In the genomic region with DNA sequence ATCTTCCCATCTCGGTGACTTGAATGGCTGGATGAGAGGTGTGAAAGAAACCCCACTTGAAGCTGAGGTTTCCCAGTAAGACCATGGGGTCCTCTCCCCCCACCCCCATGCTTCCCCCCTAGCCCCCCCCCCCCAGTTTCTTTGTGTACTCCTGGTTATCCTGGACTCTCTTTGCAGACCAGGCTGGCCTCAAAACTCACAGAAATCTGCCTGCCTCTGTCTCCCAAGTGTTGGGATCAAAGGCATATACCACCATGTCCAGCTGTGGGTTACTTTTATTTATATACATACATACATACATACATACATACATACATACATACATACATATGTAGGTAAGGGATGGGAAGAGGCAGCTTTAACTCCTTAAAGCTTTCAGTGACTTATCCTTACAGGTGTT, we compare ENCODE assay signal across 7 mouse cellular contexts. TPM values are rescaled to one million over a fixed set of nuclear protein-coding genes. Genes with fewer than 3 reads are reported as not detected.
DNase-seq lines count a peak whose midpoint lies in the region; ATAC-seq and TF ChIP-seq lines count a peak whose summit lies in the region.

No protein-coding gene starts in this region.

- DNase-seq in lung, embryonic 14.5 days: no peak
- DNase-seq in lung, postnatal 4 days: no peak
- DNase-seq in layer of hippocampus, adult 11-12 months (ENCODE audit: low spot score): no peak

- H3K9me3 ChIP-seq in lung, embryonic 14.5 days (ENCODE audit: low read depth, low read length): no peaks in the 10 kb centered on the region
- no peaks in the 10 kb centered on the region for H3K9me3 ChIP-seq in forebrain, embryonic 13.5 days (replicated peaks)
- H3K9me3 ChIP-seq in limb, embryonic 13.5 days: no peaks in the 10 kb centered on the region
- H3K9me3 ChIP-seq in stomach, embryonic 15.5 days: no peaks in the 10 kb centered on the region

- H3K4me2 ChIP-seq in lung, embryonic 14.5 days: peak overlapping the region; percentile 85
- H3K4me2 ChIP-seq in forebrain, embryonic 13.5 days: peak overlapping the region; percentile 79
- H3K4me2 ChIP-seq in limb, embryonic 13.5 days (replicated peaks): peak overlapping the region; percentile 88
- peak overlapping the region; percentile 66 for H3K4me2 ChIP-seq in stomach, embryonic 15.5 days

- H3K9ac ChIP-seq in lung, embryonic 14.5 days: peak overlapping the region; percentile 93
- peak overlapping the region; percentile 100 for H3K9ac ChIP-seq in forebrain, embryonic 13.5 days
- peak overlapping the region; percentile 99 for H3K9ac ChIP-seq in limb, embryonic 13.5 days
- H3K9ac ChIP-seq in stomach, embryonic 15.5 days: 0 out of 2 replicates have a peak overlapping the region, but pooled peaks have one; percentile 97

- peaks cover 23% of the 10 kb centered on the region for H3K4me1 ChIP-seq in lung, embryonic 14.5 days (ENCODE audit: insufficient read depth)
- H3K4me1 ChIP-seq in forebrain, embryonic 13.5 days: peaks cover 70% of the 10 kb centered on the region
- H3K4me1 ChIP-seq in limb, embryonic 13.5 days: peaks cover 64% of the 10 kb centered on the region
- peaks cover 63% of the 10 kb centered on the region for H3K4me1 ChIP-seq in stomach, embryonic 15.5 days

- H3K27me3 ChIP-seq in lung, embryonic 14.5 days (ENCODE audit: insufficient read depth, low read length): no peaks in the 10 kb centered on the region
- H3K27me3 ChIP-seq in forebrain, embryonic 13.5 days: no peaks in the 10 kb centered on the region
- no peaks in the 10 kb centered on the region for H3K27me3 ChIP-seq in limb, embryonic 13.5 days
- no peaks in the 10 kb centered on the region for H3K27me3 ChIP-seq in stomach, embryonic 15.5 days (replicated peaks)

- H3K27ac ChIP-seq in lung, embryonic 14.5 days (ENCODE audit: low read depth): no peak overlapping the region
- H3K27ac ChIP-seq in forebrain, embryonic 13.5 days: peak overlapping the region; percentile 99; the same call in 1 of the 2 replicates
- H3K27ac ChIP-seq in limb, embryonic 13.5 days: no peak overlapping the region
- H3K27ac ChIP-seq in stomach, embryonic 15.5 days: no peak overlapping the region

- TF ChIP-seq CTCF in lung, embryonic 14.5 days (IDR thresholded peaks at IDR 0.05; ENCODE audit: low read depth): no peak

- no peak for ATAC-seq in lung, embryonic 14.5 days (ENCODE audit: insufficient read depth)
- ATAC-seq in forebrain, embryonic 13.5 days: no peak
- no peak for ATAC-seq in limb, embryonic 13.5 days (ENCODE audit: low FRiP score, low read depth)
- no peak for ATAC-seq in stomach, embryonic 15.5 days (ENCODE audit: insufficient read depth, low FRiP score, low read depth)
- ATAC-seq in monocyte, adult 5-6 weeks (replicated peaks; ENCODE audit: insufficient number of reproducible peaks, low FRiP score, low TSS enrichment, poor library complexity, severe bottlenecking): no peak

- H3K4me3 ChIP-seq in lung, embryonic 14.5 days (ENCODE audit: low read depth, low read length): peak overlapping the region; percentile 71
- H3K4me3 ChIP-seq in forebrain, embryonic 13.5 days: peak overlapping the region; percentile 90
- H3K4me3 ChIP-seq in limb, embryonic 13.5 days: peak overlapping the region; percentile 84
- peak overlapping the region; percentile 86 for H3K4me3 ChIP-seq in stomach, embryonic 15.5 days (replicated peaks)

- H3K36me3 ChIP-seq in lung, embryonic 14.5 days (ENCODE audit: insufficient read depth): peaks cover 35% of the 10 kb centered on the region
- peaks cover 33% of the 10 kb centered on the region for H3K36me3 ChIP-seq in forebrain, embryonic 13.5 days (ENCODE audit: poor library complexity, severe bottlenecking)
- peaks cover 32% of the 10 kb centered on the region for H3K36me3 ChIP-seq in limb, embryonic 13.5 days
- peaks cover 27% of the 10 kb centered on the region for H3K36me3 ChIP-seq in stomach, embryonic 15.5 days

- 38% methylated on average over 1 of the region's 1 CpGs for WGBS in lung, embryonic 14.5 days
- WGBS in forebrain, embryonic 13.5 days: 53% methylated on average over 1 of the region's 1 CpGs
- WGBS in limb, embryonic 13.5 days: 71% methylated on average over 1 of the region's 1 CpGs
- WGBS in stomach, embryonic 15.5 days: 41% methylated on average over 1 of the region's 1 CpGs

RNA-seq across cellular contexts. Expression of a gene that starts 3.3 kb away (rescaled TPM):
- polyA plus RNA-seq in lung, embryonic 14.5 days (2014; fragmentation: Nextera tagmentation; extraction: Ambion mirVana): 71.8 and 71.9 TPM in 2 replicates
- polyA plus RNA-seq in forebrain, embryonic 13.5 days (2015; fragmentation: Nextera tagmentation; extraction: Ambion mirVana): 274 and 308 TPM in 2 replicates
- 149 and 194 TPM in 2 replicates for polyA plus RNA-seq in limb, embryonic 13.5 days (2015; fragmentation: Nextera tagmentation; extraction: Ambion mirVana)
- 90.3 and 103 TPM in 2 replicates for polyA plus RNA-seq in stomach, embryonic 15.5 days (2015; fragmentation: Nextera tagmentation; extraction: Ambion mirVana)
- 137 to 163 TPM (median 145 TPM) in 3 replicates for total RNA-seq in monocyte, adult 5-6 weeks (2017)

RNA-seq across cellular contexts. Expression of a gene that starts 3.7 kb away (rescaled TPM):
- polyA plus RNA-seq in lung, embryonic 14.5 days (2014; fragmentation: Nextera tagmentation; extraction: Ambion mirVana): 8.3 and 9.7 TPM in 2 replicates
- polyA plus RNA-seq in forebrain, embryonic 13.5 days (2015; fragmentation: Nextera tagmentation; extraction: Ambion mirVana): 12.2 and 12.6 TPM in 2 replicates
- polyA plus RNA-seq in limb, embryonic 13.5 days (2015; fragmentation: Nextera tagmentation; extraction: Ambion mirVana): 9.7 and 11.0 TPM in 2 replicates
- 17.5 and 19.7 TPM in 2 replicates for polyA plus RNA-seq in stomach, embryonic 15.5 days (2015; fragmentation: Nextera tagmentation; extraction: Ambion mirVana)
- total RNA-seq in monocyte, adult 5-6 weeks (2017): 16.2 to 29.1 TPM (median 18.0 TPM) in 3 replicates

RNA-seq across cellular contexts. Expression of a gene that starts 10.2 kb away (rescaled TPM):
- polyA plus RNA-seq in lung, embryonic 14.5 days (2014; fragmentation: Nextera tagmentation; extraction: Ambion mirVana): 19.6 and 22.7 TPM in 2 replicates
- 17.7 and 19.5 TPM in 2 replicates for polyA plus RNA-seq in forebrain, embryonic 13.5 days (2015; fragmentation: Nextera tagmentation; extraction: Ambion mirVana)
- polyA plus RNA-seq in limb, embryonic 13.5 days (2015; fragmentation: Nextera tagmentation; extraction: Ambion mirVana): 39.5 and 40.4 TPM in 2 replicates
- 15.7 TPM in 2 replicates for polyA plus RNA-seq in stomach, embryonic 15.5 days (2015; fragmentation: Nextera tagmentation; extraction: Ambion mirVana)
- 1.0 TPM in 1 of 3 replicates, not detected in the others for total RNA-seq in monocyte, adult 5-6 weeks (2017)

RNA-seq across cellular contexts. Expression of a gene that starts 21.0 kb away (rescaled TPM):
- 32.6 and 34.2 TPM in 2 replicates for polyA plus RNA-seq in lung, embryonic 14.5 days (2014; fragmentation: Nextera tagmentation; extraction: Ambion mirVana)
- 35.1 and 37.9 TPM in 2 replicates for polyA plus RNA-seq in forebrain, embryonic 13.5 days (2015; fragmentation: Nextera tagmentation; extraction: Ambion mirVana)
- polyA plus RNA-seq in limb, embryonic 13.5 days (2015; fragmentation: Nextera tagmentation; extraction: Ambion mirVana): 22.9 and 23.2 TPM in 2 replicates
- 16.0 and 19.8 TPM in 2 replicates for polyA plus RNA-seq in stomach, embryonic 15.5 days (2015; fragmentation: Nextera tagmentation; extraction: Ambion mirVana)
- 27.3 to 65.5 TPM (median 29.9 TPM) in 3 replicates for total RNA-seq in monocyte, adult 5-6 weeks (2017)

RNA-seq across cellular contexts. Expression of a gene that starts 28.4 kb away (rescaled TPM):
- 3.8 and 5.5 TPM in 2 replicates for polyA plus RNA-seq in lung, embryonic 14.5 days (2014; fragmentation: Nextera tagmentation; extraction: Ambion mirVana)
- polyA plus RNA-seq in forebrain, embryonic 13.5 days (2015; fragmentation: Nextera tagmentation; extraction: Ambion mirVana): 21.2 and 26.8 TPM in 2 replicates
- 7.4 and 8.1 TPM in 2 replicates for polyA plus RNA-seq in limb, embryonic 13.5 days (2015; fragmentation: Nextera tagmentation; extraction: Ambion mirVana)
- polyA plus RNA-seq in stomach, embryonic 15.5 days (2015; fragmentation: Nextera tagmentation; extraction: Ambion mirVana): 5.1 and 6.7 TPM in 2 replicates
- total RNA-seq in monocyte, adult 5-6 weeks (2017): 0.29 to 5.8 TPM (median 4.1 TPM) in 3 replicates
